Mouse (Mus musculus): Measurements from ENCODE around the gene Gm14409. TPM values are rescaled to one million over a fixed set of nuclear protein-coding genes. Genes with fewer than 3 reads are reported as not detected.

Gm14409 gene
- 0.14 TPM in 1 of 2 replicates, not detected in the other for polyA plus RNA-seq (2012; rRNA removed)

DNA sequence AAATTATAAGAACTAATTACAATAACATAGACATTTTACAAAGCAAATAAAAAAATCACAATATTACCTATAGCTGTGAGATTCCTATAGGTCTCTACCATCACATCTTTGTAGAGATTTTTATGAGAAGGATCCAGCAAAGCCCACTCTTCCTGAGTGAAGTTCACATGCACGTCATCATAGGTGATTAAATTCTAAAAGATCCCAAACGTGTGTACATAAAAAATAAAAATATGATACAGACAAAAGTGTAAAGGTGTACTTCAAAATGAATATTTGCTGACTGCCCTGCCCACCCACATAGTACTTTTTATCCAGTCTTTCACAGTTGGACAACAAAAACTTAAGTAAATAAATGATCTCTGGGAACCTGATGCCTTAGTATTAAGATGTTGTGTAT is at the start of gene Gm14409:
TSS of gene Gm14409 (minus strand) at position 101 of the 400 bp plus-strand sequence.

Other genes starting within 250 kb of the Gm14409 start
- gene Gm14401, start 192.7 kb downstream of the Gm14409 start, polyA plus RNA-seq (2012; rRNA removed) = not detected in 2 replicates
- gene Gm14410, start 60.6 kb downstream of the Gm14409 start, polyA plus RNA-seq (2012; rRNA removed) = 16.1 and 27.9 TPM in 2 replicates
- gene Gm14412, start 57.3 kb upstream of the Gm14409 start, polyA plus RNA-seq (2012; rRNA removed) = 0.31 and 0.46 TPM in 2 replicates
- gene Gm14418, start 131.3 kb upstream of the Gm14409 start, polyA plus RNA-seq (2012; rRNA removed) = 3.1 and 8.7 TPM in 2 replicates
- gene Zfp970, start 197.7 kb upstream of the Gm14409 start, polyA plus RNA-seq (2012; rRNA removed) = 17.2 and 18.5 TPM in 2 replicates
- 2.2 and 5.5 TPM in 2 replicates for gene Gm14403, start 231.2 kb upstream of the Gm14409 start, polyA plus RNA-seq (2012; rRNA removed)